Mouse (Mus musculus): ENCODE data around the gene Nsmce4a. TPM values are rescaled to one million over a fixed set of nuclear protein-coding genes. Genes with fewer than 3 reads are reported as not detected.
A peak's percentile ranks its signal among the peaks of the same experiment; 100 is the strongest.

The Nsmce4a gene
- total RNA-seq, 2 experiments from 2014 or later, result 34.4 to 36.9 TPM

- DNase-seq (ENCODE audit: low spot score in 2 of 2), result no peak
Observed at GRCm38 (mm10) chr7:130578066-130578465, 5.1 kb upstream of the Nsmce4a start.

- DNase-seq (ENCODE audit: low spot score in 2 of 2), result no peak
Observed at GRCm38 (mm10) chr7:130577388-130578003, 4.6 kb upstream of the Nsmce4a start, which contains the start of gene Tacc2. Gene Tacc2, plus strand, starts transcription at chr7:130577438.

GRCm38 (mm10) chr7:130576981-130577380 is 4.1 kb upstream of the Nsmce4a start:
- peak in 1 of 2 experiments; percentile 22 for DNase-seq (ENCODE audit: low spot score in 2 of 2)

- DNase-seq (ENCODE audit: low spot score in 2 of 2), result no peak
Observed at GRCm38 (mm10) chr7:130574211-130574991, 1.5 kb upstream of the Nsmce4a start.

GRCm38 (mm10) chr7:130573746-130574145 is 828 bp upstream of the Nsmce4a start:
- DNase-seq (ENCODE audit: low spot score in 2 of 2), result no peak

- no peak for DNase-seq (ENCODE audit: low spot score in 2 of 2)
Observed at GRCm38 (mm10) chr7:130570472-130570871, 2.4 kb downstream of the Nsmce4a start.

GRCm38 (mm10) chr7:130568783-130569436 is 4.0 kb downstream of the Nsmce4a start:
- DNase-seq (ENCODE audit: low spot score in 2 of 2), result no peak

GRCm38 (mm10) chr7:130564596-130564995 is 8.3 kb downstream of the Nsmce4a start:
- DNase-seq (ENCODE audit: low spot score in 2 of 2), result no peak

- DNase-seq (ENCODE audit: low spot score in 2 of 2), result no peak
Observed at GRCm38 (mm10) chr7:130563880-130564279, 9.0 kb downstream of the Nsmce4a start.

- no peak for DNase-seq (ENCODE audit: low spot score in 2 of 2)
Observed at GRCm38 (mm10) chr7:130563276-130563675, 9.6 kb downstream of the Nsmce4a start.

GRCm38 (mm10) chr7:130560933-130561332 is 12.0 kb downstream of the Nsmce4a start:
- no peak for DNase-seq (ENCODE audit: low spot score in 2 of 2)

- no peak for DNase-seq (ENCODE audit: low spot score in 2 of 2)
Observed at GRCm38 (mm10) chr7:130558592-130558991, 14.3 kb downstream of the Nsmce4a start.

- DNase-seq (ENCODE audit: low spot score in 2 of 2), result no peak
Observed at GRCm38 (mm10) chr7:130555597-130555996, 17.3 kb downstream of the Nsmce4a start.

GRCm38 (mm10) chr7:130553321-130553720 is 19.6 kb downstream of the Nsmce4a start:
- DNase-seq (ENCODE audit: low spot score in 2 of 2), result no peak

- no peak for DNase-seq (ENCODE audit: low spot score in 2 of 2)
Observed at GRCm38 (mm10) chr7:130552780-130553179, 20.1 kb downstream of the Nsmce4a start.

- DNase-seq (ENCODE audit: low spot score in 2 of 2), result no peak
Observed at GRCm38 (mm10) chr7:130547635-130548175, 25.2 kb downstream of the Nsmce4a start.

- DNase-seq (ENCODE audit: low spot score in 2 of 2), result peak; percentile 90 to 93
Observed at GRCm38 (mm10) chr7:130546791-130547484, 26.0 kb downstream of the Nsmce4a start.

GRCm38 (mm10) chr7:130546421-130546790 is 26.5 kb downstream of the Nsmce4a start:
- no peak for DNase-seq (ENCODE audit: low spot score in 2 of 2)

- no peak for DNase-seq (ENCODE audit: low spot score in 2 of 2)
Observed at GRCm38 (mm10) chr7:130545893-130546292, 27.0 kb downstream of the Nsmce4a start.

- DNase-seq (ENCODE audit: low spot score in 2 of 2), result no peak
Observed at GRCm38 (mm10) chr7:130545401-130545800, 27.5 kb downstream of the Nsmce4a start.

GRCm38 (mm10) chr7:130543181-130543580 is 29.7 kb downstream of the Nsmce4a start:
- DNase-seq (ENCODE audit: low spot score in 2 of 2), result no peak

Measured in layer of hippocampus, postnatal 10 days (tissue).